Mouse (Mus musculus) forebrain, embryonic 14.5 days (tissue): ENCODE data around the gene Rgs8. TPM values are rescaled to one million over a fixed set of nuclear protein-coding genes. Genes with fewer than 3 reads are reported as not detected.

Experiments
- ATAC-seq: fragments of 200-750 bp; cut with Nextera tagmentation; 2 replicates; pipeline ENCODE4 v1.8.0; 2017; ENCODE audit warnings: mild to moderate bottlenecking, moderate library complexity
- DNase-seq: peaks from one replicate; pipeline ENCODE4 v3.0.0-alpha.2; 2015; ENCODE audit warnings: low spot score
- H3K27ac ChIP-seq: fragments of 300-500 bp; sonication (generic); 2 replicates; pipeline ENCODE4 v1.5.1; 2014; ENCODE audit warnings: low read depth, mild to moderate bottlenecking, control low read depth, low read length, moderate library complexity
- H3K27me3 ChIP-seq: fragments of 300-500 bp; sonication (generic); replicated peaks from 2 replicates; pipeline ENCODE4 v1.6.1; 2014; ENCODE audit warnings: low read length, control low read depth, mixed read lengths; ENCODE audit not compliant: control insufficient read depth, insufficient read depth
- H3K36me3 ChIP-seq: fragments of 300-500 bp; sonication (generic); 2 replicates; pipeline ENCODE4 v1.6.1; 2014; ENCODE audit warnings: low read length, control low read depth; ENCODE audit not compliant: control insufficient read depth, insufficient read depth
- H3K4me1 ChIP-seq: fragments of 300-500 bp; sonication (generic); 2 replicates; pipeline ENCODE4 v1.6.1; 2014; ENCODE audit warnings: antibody characterized with exemption, low read length, control low read depth; ENCODE audit not compliant: control insufficient read depth, insufficient read depth
- H3K4me2 ChIP-seq: fragments of 300-500 bp; sonication (generic); 2 replicates; pipeline ENCODE4 v1.6.1; 2014; ENCODE audit warnings: mild to moderate bottlenecking, control low read depth, low read length
- H3K4me3 ChIP-seq: fragments of 300-500 bp; sonication (generic); 2 replicates; pipeline ENCODE4 v1.5.1; 2014; ENCODE audit warnings: low read depth, low read length, control low read depth
- H3K9ac ChIP-seq: fragments of 300-500 bp; sonication (generic); 2 replicates; pipeline ENCODE4 v1.6.1; 2014; ENCODE audit warnings: mild to moderate bottlenecking, low read length, control low read depth, moderate library complexity
- H3K9me3 ChIP-seq: fragments of 300-500 bp; sonication (generic); replicated peaks from 2 replicates; pipeline ENCODE4 v1.6.1; 2016; ENCODE audit warnings: low read length, control low read depth, mixed read lengths; ENCODE audit not compliant: control insufficient read depth
- WGBS: fragments of 180-500 bp; shearing (Covaris S2); extraction: QIAGEN DNeasy Blood & Tissue Kit; methylation state at CpG from one replicate; pipeline ENCODE4 v1.1.7; 2014; 5-methylcytosine and 5-hydroxymethylcytosine counted together
- polyA plus RNA-seq: library from polyadenylated mRNA; unstranded; fragments of >200 nt; fragmentation: Nextera tagmentation; extraction: Ambion mirVana; gene quantifications from 2 replicates; pipeline ENCODE4 v1.2.1, GENCODE M21; 2014

Rgs8 gene
- polyA plus RNA-seq, 1 experiment from 2014 or later: 14.6 TPM

- no peak for DNase-seq
- H3K4me3 ChIP-seq: peak overlapping the region; percentile 38
- WGBS: 9% methylated on average over 5 of the region's 5 CpGs
- H3K27me3 ChIP-seq: no peaks in the 10 kb centered on the region
- H3K4me2 ChIP-seq: peak overlapping the region; percentile 76
- peak overlapping the region; percentile 72 for H3K9ac ChIP-seq
- no peaks in the 10 kb centered on the region for H3K9me3 ChIP-seq
- peak overlapping the region; percentile 63; the same call in 1 of the 2 replicates for H3K27ac ChIP-seq
- no peak for ATAC-seq
- H3K36me3 ChIP-seq: no peaks in the 10 kb centered on the region
- H3K4me1 ChIP-seq: peaks cover 14% of the 10 kb centered on the region
Measured at GRCm38 (mm10) chr1:153653674-153654073, 849 bp downstream of the Rgs8 start.

GRCm38 (mm10) chr1:153659666-153660065 is 6.8 kb downstream of the Rgs8 start:
- Histone ChIP-seq H3K27ac (no peak overlapping the region), H3K9ac (peak overlapping the region; percentile 9; the same call in 1 of the 2 replicates), H3K9me3 (no peaks in the 10 kb centered on the region), H3K27me3 (no peaks in the 10 kb centered on the region), H3K4me3 (no peak overlapping the region), H3K4me2 (peak overlapping the region; percentile 14; the same call in 1 of the 2 replicates), H3K4me1 (peaks cover 40% of the 10 kb centered on the region), H3K36me3 (no peaks in the 10 kb centered on the region)
- no peak for DNase-seq
- WGBS: 10% methylated on average over 9 of the region's 9 CpGs
- ATAC-seq: no peak

GRCm38 (mm10) chr1:153660982-153661688 is 8.3 kb downstream of the Rgs8 start:
- Histone ChIP-seq H3K36me3 (no peaks in the 10 kb centered on the region), H3K27me3 (no peaks in the 10 kb centered on the region), H3K4me3 (0 out of 2 replicates have a peak overlapping the region, but pooled peaks have one; percentile 5), H3K4me1 (peaks cover 54% of the 10 kb centered on the region), H3K27ac (peak overlapping the region; percentile 83), H3K9me3 (no peaks in the 10 kb centered on the region), H3K9ac (peak overlapping the region; percentile 56), H3K4me2 (peak overlapping the region; percentile 46)
- DNase-seq (peak; percentile 76), ATAC-seq (peak; percentile 40; the same call in 1 of the 2 replicates)
- 5% methylated on average over 15 of the region's 15 CpGs for WGBS

GRCm38 (mm10) chr1:153661689-153662002 is 8.8 kb downstream of the Rgs8 start:
- 35% methylated on average over 4 of the region's 4 CpGs for WGBS
- Histone ChIP-seq H3K36me3 (no peaks in the 10 kb centered on the region), H3K4me2 (peak overlapping the region; percentile 46), H3K9me3 (no peaks in the 10 kb centered on the region), H3K27me3 (no peaks in the 10 kb centered on the region), H3K4me1 (peaks cover 59% of the 10 kb centered on the region), H3K9ac (peak overlapping the region; percentile 56), H3K27ac (peak overlapping the region; percentile 83), H3K4me3 (0 out of 2 replicates have a peak overlapping the region, but pooled peaks have one; percentile 5)
- ATAC-seq (peak; percentile 3; the same call in 1 of the 2 replicates), DNase-seq (no peak)

GRCm38 (mm10) chr1:153662362-153662761 is 9.5 kb downstream of the Rgs8 start:
- H3K4me3 ChIP-seq: no peak overlapping the region
- H3K36me3 ChIP-seq: no peaks in the 10 kb centered on the region
- no peak overlapping the region for H3K27ac ChIP-seq
- no peaks in the 10 kb centered on the region for H3K27me3 ChIP-seq
- peaks cover 66% of the 10 kb centered on the region for H3K4me1 ChIP-seq
- ATAC-seq (no peak), DNase-seq (no peak)
- WGBS: 23% methylated on average over 4 of the region's 4 CpGs
- no peak overlapping the region for H3K4me2 ChIP-seq
- no peak overlapping the region for H3K9ac ChIP-seq
- H3K9me3 ChIP-seq: no peaks in the 10 kb centered on the region

GRCm38 (mm10) chr1:153665066-153665715 is 12.4 kb downstream of the Rgs8 start:
- WGBS: 1% methylated on average over 10 of the region's 10 CpGs
- Histone ChIP-seq H3K4me2 (peak overlapping the region; percentile 44), H3K4me1 (peaks cover 67% of the 10 kb centered on the region), H3K27me3 (no peaks in the 10 kb centered on the region), H3K9me3 (no peaks in the 10 kb centered on the region), H3K27ac (peak overlapping the region; percentile 85), H3K9ac (peak overlapping the region; percentile 9), H3K36me3 (no peaks in the 10 kb centered on the region), H3K4me3 (peak overlapping the region; percentile 11; the same call in 1 of the 2 replicates)
- peak; percentile 87 for DNase-seq
- ATAC-seq: peak; percentile 82

DNA sequence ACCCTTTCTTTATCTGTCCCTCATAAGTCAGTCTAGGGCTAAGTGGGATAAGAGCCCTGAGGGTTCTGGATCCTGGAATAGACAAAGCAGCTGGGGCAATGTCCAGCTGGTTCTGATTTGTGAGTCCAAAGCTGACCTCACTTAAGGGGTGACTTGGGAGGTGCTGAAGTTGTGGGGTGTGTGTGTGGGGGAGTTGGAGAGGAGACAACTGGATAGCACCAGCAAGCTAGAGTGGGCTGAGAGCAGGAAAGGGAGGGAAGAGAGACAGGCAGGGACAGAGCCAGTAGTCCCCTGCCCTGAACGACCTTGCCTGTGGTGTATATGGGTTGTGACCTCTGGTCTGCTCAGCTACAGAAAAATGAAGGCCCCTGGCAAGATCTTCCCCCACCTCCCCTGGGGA is 13.4 kb downstream of the Rgs8 start:
- H3K36me3 ChIP-seq: no peaks in the 10 kb centered on the region
- 0 out of 2 replicates have a peak overlapping the region, but pooled peaks have one; percentile 18 for H3K9ac ChIP-seq
- H3K27ac ChIP-seq: peak overlapping the region; percentile 85; the same call in 1 of the 2 replicates
- ATAC-seq (no peak), DNase-seq (no peak)
- H3K4me2 ChIP-seq: peak overlapping the region; percentile 44
- no peaks in the 10 kb centered on the region for H3K27me3 ChIP-seq
- peak overlapping the region; percentile 8 for H3K4me3 ChIP-seq
- 25% methylated on average over 1 of the region's 1 CpGs for WGBS
- H3K4me1 ChIP-seq: peaks cover 57% of the 10 kb centered on the region
- H3K9me3 ChIP-seq: no peaks in the 10 kb centered on the region

DNA sequence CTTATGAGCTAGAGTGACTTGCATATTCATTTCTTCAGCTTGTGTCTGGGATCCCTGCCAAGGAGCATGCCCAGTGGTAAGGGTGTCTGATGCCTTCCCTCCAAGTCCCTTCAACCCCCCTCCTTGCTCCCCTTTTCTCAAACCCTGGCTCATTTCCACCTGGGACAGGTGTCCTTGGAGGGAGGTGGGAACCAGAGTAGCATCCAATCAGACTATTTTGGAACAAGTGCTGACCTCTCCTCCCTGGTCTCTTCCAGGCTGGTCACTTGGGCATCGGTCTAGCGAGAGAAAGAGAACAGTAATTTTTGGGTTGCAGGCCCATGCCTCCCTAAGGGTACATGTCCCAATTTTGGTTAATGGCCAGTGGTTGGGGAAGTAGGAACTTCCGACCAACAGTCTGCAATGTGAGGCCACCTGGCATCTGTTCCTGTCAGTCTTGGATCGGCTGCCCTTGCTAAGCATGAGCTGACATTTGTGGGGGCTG is 14.5 kb downstream of the Rgs8 start:
- H3K4me3 ChIP-seq: no peak overlapping the region
- H3K27ac ChIP-seq: no peak overlapping the region
- WGBS: 69% methylated on average over 4 of the region's 4 CpGs
- no peaks in the 10 kb centered on the region for H3K9me3 ChIP-seq
- H3K9ac ChIP-seq: no peak overlapping the region
- DNase-seq (peak; percentile 54), ATAC-seq (no peak)
- no peaks in the 10 kb centered on the region for H3K36me3 ChIP-seq
- H3K27me3 ChIP-seq: no peaks in the 10 kb centered on the region
- peaks cover 46% of the 10 kb centered on the region for H3K4me1 ChIP-seq
- peak overlapping the region; percentile 22 for H3K4me2 ChIP-seq

DNA sequence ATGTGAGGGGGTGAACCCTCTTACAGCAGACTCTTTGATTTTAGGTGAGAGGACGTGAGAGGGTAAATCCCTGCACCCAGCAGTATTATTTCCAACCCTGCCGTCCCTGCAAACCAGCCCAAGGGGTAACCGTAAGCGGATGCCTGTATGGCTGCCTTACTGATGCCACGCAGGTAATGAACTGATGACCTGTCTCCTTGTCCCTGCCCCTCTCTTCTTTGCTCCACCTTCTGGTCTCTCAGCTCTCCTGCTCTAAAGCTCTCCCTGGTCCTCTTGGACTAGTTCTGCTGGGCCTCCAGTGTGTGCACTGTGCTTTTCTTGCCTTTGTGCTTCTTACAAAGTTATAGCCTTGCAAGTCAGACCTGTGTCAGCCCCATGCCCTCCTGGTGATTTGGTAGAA is 15.0 kb downstream of the Rgs8 start:
- 77% methylated on average over 5 of the region's 5 CpGs for WGBS
- Histone ChIP-seq H3K36me3 (no peaks in the 10 kb centered on the region), H3K27me3 (no peaks in the 10 kb centered on the region), H3K27ac (no peak overlapping the region), H3K4me1 (peaks cover 45% of the 10 kb centered on the region), H3K4me2 (peak overlapping the region; percentile 22), H3K9me3 (no peaks in the 10 kb centered on the region), H3K4me3 (no peak overlapping the region), H3K9ac (no peak overlapping the region)
- DNase-seq (no peak), ATAC-seq (no peak)
